Mouse (Mus musculus) midbrain, postnatal 0 days (tissue): ENCODE data around the gene Plekhg2. TPM values are rescaled to one million over a fixed set of nuclear protein-coding genes. Genes with fewer than 3 reads are reported as not detected.

ENCODE experiments used
- ATAC-seq: fragments of 200-750 bp; cut with Nextera tagmentation; 2 replicates; pipeline ENCODE4 v1.8.0; 2017; ENCODE audit warnings: moderate number of reproducible peaks, mild to moderate bottlenecking, moderate TSS enrichment, moderate library complexity; ENCODE audit not compliant: low FRiP score
- DNase-seq: peaks from one replicate; pipeline ENCODE4 v3.0.0-alpha.2; 2015; ENCODE audit warnings: low spot score
- H3K27ac ChIP-seq: fragments of 300-500 bp; sonication (generic); 2 replicates; pipeline ENCODE4 v1.5.1; 2014; ENCODE audit warnings: low read depth, mild to moderate bottlenecking, low read length, mixed read lengths
- H3K27me3 ChIP-seq: fragments of 300-500 bp; sonication (generic); 2 replicates; pipeline ENCODE4 v1.6.1; 2014; ENCODE audit warnings: low read length, control low read depth, mixed read lengths; ENCODE audit not compliant: insufficient read depth
- H3K36me3 ChIP-seq: fragments of 300-500 bp; sonication (generic); 2 replicates; pipeline ENCODE4 v1.6.1; 2014; ENCODE audit warnings: low read length, control low read depth, mixed read lengths; ENCODE audit not compliant: insufficient read depth
- H3K4me1 ChIP-seq: fragments of 300-500 bp; sonication (generic); 2 replicates; pipeline ENCODE4 v1.6.1; 2014; ENCODE audit warnings: mild to moderate bottlenecking, control low read depth, antibody characterized with exemption, low read length, mixed read lengths; ENCODE audit not compliant: insufficient read depth
- H3K4me2 ChIP-seq: fragments of 300-500 bp; sonication (generic); 2 replicates; pipeline ENCODE4 v1.6.1; 2014; ENCODE audit warnings: low read depth, mild to moderate bottlenecking, low read length, mixed read lengths; ENCODE audit not compliant: poor library complexity, severe bottlenecking
- H3K4me3 ChIP-seq: fragments of 300-500 bp; sonication (generic); 2 replicates; pipeline ENCODE4 v1.5.1; 2014; ENCODE audit warnings: low read depth, mild to moderate bottlenecking, low read length, moderate library complexity
- H3K9ac ChIP-seq: fragments of 300-500 bp; sonication (generic); replicated peaks from 2 replicates; pipeline ENCODE4 v1.6.1; 2014; ENCODE audit warnings: mild to moderate bottlenecking, low read length, moderate library complexity, mixed read lengths; ENCODE audit not compliant: poor library complexity, severe bottlenecking
- H3K9me3 ChIP-seq: fragments of 300-500 bp; sonication (generic); 2 replicates; pipeline ENCODE4 v1.6.1; 2016; ENCODE audit warnings: low read length, control low read depth
- CTCF ChIP-seq: IDR thresholded peaks from 2 replicates; pipeline ENCODE4 v1.5.1; 2016; ENCODE audit warnings: antibody characterized with exemption, mild to moderate bottlenecking
- WGBS: fragments of 180-500 bp; shearing (Covaris S2); extraction: QIAGEN DNeasy Blood & Tissue Kit; methylation state at CpG from one replicate; pipeline ENCODE4 v1.1.7; 2014; 5-methylcytosine and 5-hydroxymethylcytosine counted together
- polyA plus RNA-seq: library from polyadenylated mRNA; unstranded; fragments of >200 nt; fragmentation: Nextera tagmentation; extraction: Ambion mirVana; gene quantifications from 2 replicates; pipeline ENCODE4 v1.2.1, GENCODE M21; 2015
- total RNA-seq: library from RNA; depleted of rRNA; stranded (reverse); fragments of >200 nt; gene quantifications from 2 replicates; pipeline ENCODE4 v1.2.3, GENCODE M21; 2014

Gene Plekhg2
- total and polyA plus RNA-seq, 2 experiments from 2014 or later, result 7.9 to 19.4 TPM

- WGBS, result 2% methylated on average over 5 of the region's 5 CpGs
- H3K27me3 ChIP-seq, result no peaks in the 10 kb centered on the region
- H3K4me1 ChIP-seq, result no peaks in the 10 kb centered on the region
- DNase-seq (no peak), ATAC-seq (no peak)
- no peaks in the 10 kb centered on the region for H3K9me3 ChIP-seq
- H3K9ac ChIP-seq, result peak overlapping the region; percentile 34; the same call in 1 of the 2 replicates
- H3K36me3 ChIP-seq, result peaks cover 26% of the 10 kb centered on the region
- no peak overlapping the region for H3K4me2 ChIP-seq
- TF ChIP-seq CTCF, result no peak
- peak overlapping the region; percentile 2 for H3K27ac ChIP-seq
- H3K4me3 ChIP-seq, result no peak overlapping the region
These were observed 14.4 kb downstream of the Plekhg2 start for GRCm38 (mm10) chr7:28357984-28358383.

- 8% methylated on average over 5 of the region's 5 CpGs for WGBS
- no peak for ATAC-seq
- no peak overlapping the region for H3K4me2 ChIP-seq
- no peak for DNase-seq
- H3K4me3 ChIP-seq, result no peak overlapping the region
- H3K27me3 ChIP-seq, result no peaks in the 10 kb centered on the region
- TF ChIP-seq CTCF, result no peak
- H3K27ac ChIP-seq, result peak overlapping the region; percentile 2; the same call in 1 of the 2 replicates
- H3K36me3 ChIP-seq, result peaks cover 22% of the 10 kb centered on the region
- H3K4me1 ChIP-seq, result no peaks in the 10 kb centered on the region; the same call in 1 of the 2 replicates
- H3K9me3 ChIP-seq, result no peaks in the 10 kb centered on the region
- H3K9ac ChIP-seq, result no peak overlapping the region; the same call in 1 of the 2 replicates
These were observed 15.4 kb downstream of the Plekhg2 start for GRCm38 (mm10) chr7:28356981-28357380.

- no peak overlapping the region for H3K4me2 ChIP-seq
- H3K4me3 ChIP-seq, result no peak overlapping the region
- DNase-seq, result no peak
- H3K36me3 ChIP-seq, result peaks cover 15% of the 10 kb centered on the region
- H3K4me1 ChIP-seq, result peaks cover 5% of the 10 kb centered on the region; the same call in 1 of the 2 replicates
- no peaks in the 10 kb centered on the region for H3K9me3 ChIP-seq
- no peak for TF ChIP-seq CTCF
- H3K27me3 ChIP-seq, result no peaks in the 10 kb centered on the region
- 82% methylated on average over 3 of the region's 3 CpGs for WGBS
- H3K9ac ChIP-seq, result no peak overlapping the region
- ATAC-seq, result no peak
- H3K27ac ChIP-seq, result no peak overlapping the region
These were observed 17.2 kb downstream of the Plekhg2 start for GRCm38 (mm10) chr7:28355221-28355620.

GRCm38 (mm10) chr7:28354596-28354995 lies 17.8 kb downstream of the Plekhg2 start:
- TF ChIP-seq CTCF, result no peak
- no peak for ATAC-seq
- Histone ChIP-seq H3K27ac (no peak overlapping the region), H3K4me3 (no peak overlapping the region), H3K36me3 (peaks cover 13% of the 10 kb centered on the region; the same call in 1 of the 2 replicates), H3K4me1 (peaks cover 7% of the 10 kb centered on the region; the same call in 1 of the 2 replicates), H3K9me3 (no peaks in the 10 kb centered on the region), H3K27me3 (no peaks in the 10 kb centered on the region), H3K4me2 (no peak overlapping the region), H3K9ac (no peak overlapping the region)
- no peak for DNase-seq
- WGBS, result 91% methylated on average over 3 of the region's 3 CpGs

- no peak for DNase-seq
- H3K4me3 ChIP-seq, result no peak overlapping the region
- no peak overlapping the region for H3K4me2 ChIP-seq
- peaks cover 13% of the 10 kb centered on the region; the same call in 1 of the 2 replicates for H3K36me3 ChIP-seq
- no peaks in the 10 kb centered on the region for H3K27me3 ChIP-seq
- WGBS, result 83% methylated on average over 3 of the region's 3 CpGs
- peaks cover 9% of the 10 kb centered on the region; the same call in 1 of the 2 replicates for H3K4me1 ChIP-seq
- no peak for TF ChIP-seq CTCF
- no peaks in the 10 kb centered on the region for H3K9me3 ChIP-seq
- no peak overlapping the region for H3K9ac ChIP-seq
- H3K27ac ChIP-seq, result no peak overlapping the region
- ATAC-seq, result no peak
These were observed 18.3 kb downstream of the Plekhg2 start for GRCm38 (mm10) chr7:28354113-28354581.

GRCm38 (mm10) chr7:28353267-28353666 lies 19.1 kb downstream of the Plekhg2 start:
- WGBS, result 98% methylated on average over 2 of the region's 2 CpGs
- ATAC-seq, result no peak
- peak; percentile 27 for TF ChIP-seq CTCF

More at GRCm38 (mm10) chr7:28353267-28353666, 19.1 kb downstream of the Plekhg2 start:
- H3K4me2 ChIP-seq, result no peak overlapping the region
- H3K36me3 ChIP-seq, result peaks cover 13% of the 10 kb centered on the region; the same call in 1 of the 2 replicates
- DNase-seq, result no peak
- peaks cover 9% of the 10 kb centered on the region; the same call in 1 of the 2 replicates for H3K4me1 ChIP-seq
- H3K9me3 ChIP-seq, result no peaks in the 10 kb centered on the region
- H3K9ac ChIP-seq, result no peak overlapping the region
- H3K4me3 ChIP-seq, result no peak overlapping the region
- no peak overlapping the region for H3K27ac ChIP-seq
- no peaks in the 10 kb centered on the region for H3K27me3 ChIP-seq
